Mouse (Mus musculus) liver, embryonic 16.5 days (tissue): ENCODE results near the gene Tmem63c. TPM values are rescaled to one million over a fixed set of nuclear protein-coding genes. Genes with fewer than 3 reads are reported as not detected.

Source experiments
- ATAC-seq: fragments of 200-750 bp; cut with Nextera tagmentation; 2 replicates; pipeline ENCODE4 v1.8.0; 2017; ENCODE audit warnings: low read depth, mild to moderate bottlenecking, moderate number of reproducible peaks, moderate library complexity
- H3K27ac ChIP-seq: fragments of 300-500 bp; sonication (generic); 2 replicates; pipeline ENCODE4 v1.5.1; 2014; ENCODE audit warnings: mild to moderate bottlenecking, low read length
- H3K27me3 ChIP-seq: fragments of 300-500 bp; sonication (generic); 2 replicates; pipeline ENCODE4 v1.6.1; 2014; ENCODE audit warnings: low read depth, low read length, mixed read lengths; ENCODE audit not compliant: control insufficient read depth, insufficient read depth
- H3K36me3 ChIP-seq: fragments of 300-500 bp; sonication (generic); 2 replicates; pipeline ENCODE4 v1.6.1; 2014; ENCODE audit warnings: mild to moderate bottlenecking; ENCODE audit not compliant: control insufficient read depth, insufficient read depth
- H3K4me1 ChIP-seq: fragments of 300-500 bp; sonication (generic); 2 replicates; pipeline ENCODE4 v1.6.1; 2014; ENCODE audit warnings: low read depth, low read length, mixed read lengths; ENCODE audit not compliant: control insufficient read depth
- H3K4me2 ChIP-seq: fragments of 300-500 bp; sonication (generic); 2 replicates; pipeline ENCODE4 v1.6.1; 2014; ENCODE audit warnings: low read depth, low read length, mixed read lengths
- H3K4me3 ChIP-seq: fragments of 300-500 bp; sonication (generic); 2 replicates; pipeline ENCODE4 v1.5.1; 2014; ENCODE audit warnings: low read depth, mild to moderate bottlenecking, low read length
- H3K9ac ChIP-seq: fragments of 300-500 bp; sonication (generic); 2 replicates; pipeline ENCODE4 v1.6.1; 2014; ENCODE audit warnings: low read depth, low read length
- H3K9me3 ChIP-seq: fragments of 300-500 bp; sonication (generic); replicated peaks from 2 replicates; pipeline ENCODE4 v1.6.1; 2016; ENCODE audit warnings: low read length; ENCODE audit not compliant: control insufficient read depth
- WGBS: fragments of 180-500 bp; shearing (Covaris S2); extraction: QIAGEN DNeasy Blood & Tissue Kit; methylation state at CpG from one replicate; pipeline ENCODE4 v1.1.7; 2014; ENCODE audit not compliant: insufficient replicate concordance; 5-methylcytosine and 5-hydroxymethylcytosine counted together
- polyA plus RNA-seq: library from polyadenylated mRNA; unstranded; fragments of >200 nt; fragmentation: Nextera tagmentation; extraction: Ambion mirVana; gene quantifications from 2 replicates; pipeline ENCODE4 v1.2.1, GENCODE M21; 2015

The Tmem63c gene
- polyA plus RNA-seq, 1 experiment from 2014 or later, result not detected

GRCm38 (mm10) chr12:86995931-86996330 lies 25.2 kb upstream of the Tmem63c start:
- Histone ChIP-seq H3K36me3 (no peaks in the 10 kb centered on the region), H3K9me3 (no peaks in the 10 kb centered on the region), H3K27ac (no peak overlapping the region), H3K27me3 (peaks cover 6% of the 10 kb centered on the region), H3K4me3 (no peak overlapping the region), H3K4me2 (no peak overlapping the region), H3K9ac (no peak overlapping the region), H3K4me1 (no peaks in the 10 kb centered on the region)
- no peak for ATAC-seq
- 46% methylated on average over 6 of the region's 6 CpGs for WGBS

GRCm38 (mm10) chr12:86998699-86999098 lies 22.4 kb upstream of the Tmem63c start:
- H3K9ac ChIP-seq, result no peak overlapping the region
- no peak overlapping the region for H3K4me3 ChIP-seq
- no peaks in the 10 kb centered on the region for H3K4me1 ChIP-seq
- H3K27me3 ChIP-seq, result no peaks in the 10 kb centered on the region
- H3K4me2 ChIP-seq, result no peak overlapping the region
- no peak for ATAC-seq
- H3K36me3 ChIP-seq, result no peaks in the 10 kb centered on the region
- no peaks in the 10 kb centered on the region for H3K9me3 ChIP-seq
- H3K27ac ChIP-seq, result no peak overlapping the region
- 77% methylated on average over 4 of the region's 4 CpGs for WGBS

GRCm38 (mm10) chr12:86999283-86999820 lies 21.8 kb upstream of the Tmem63c start:
- Histone ChIP-seq H3K4me2 (no peak overlapping the region), H3K9ac (no peak overlapping the region), H3K4me3 (no peak overlapping the region), H3K27ac (no peak overlapping the region), H3K27me3 (no peaks in the 10 kb centered on the region), H3K4me1 (no peaks in the 10 kb centered on the region), H3K36me3 (no peaks in the 10 kb centered on the region), H3K9me3 (no peaks in the 10 kb centered on the region)
- 63% methylated on average over 10 of the region's 10 CpGs for WGBS
- ATAC-seq, result no peak

GRCm38 (mm10) chr12:87000151-87000839 lies 20.8 kb upstream of the Tmem63c start:
- H3K9ac ChIP-seq, result no peak overlapping the region
- no peaks in the 10 kb centered on the region for H3K9me3 ChIP-seq
- no peaks in the 10 kb centered on the region for H3K36me3 ChIP-seq
- ATAC-seq, result no peak
- no peaks in the 10 kb centered on the region for H3K27me3 ChIP-seq
- WGBS, result 45% methylated on average over 5 of the region's 5 CpGs
- no peak overlapping the region for H3K4me3 ChIP-seq
- no peak overlapping the region for H3K27ac ChIP-seq
- H3K4me1 ChIP-seq, result no peaks in the 10 kb centered on the region
- no peak overlapping the region for H3K4me2 ChIP-seq

GRCm38 (mm10) chr12:87000840-87001176 lies 20.3 kb upstream of the Tmem63c start:
- H3K36me3 ChIP-seq, result no peaks in the 10 kb centered on the region
- no peak for ATAC-seq
- H3K4me1 ChIP-seq, result no peaks in the 10 kb centered on the region
- no peak overlapping the region for H3K4me3 ChIP-seq
- H3K9ac ChIP-seq, result no peak overlapping the region
- no peaks in the 10 kb centered on the region for H3K9me3 ChIP-seq
- H3K27ac ChIP-seq, result no peak overlapping the region
- H3K4me2 ChIP-seq, result no peak overlapping the region
- no peaks in the 10 kb centered on the region for H3K27me3 ChIP-seq
- WGBS, result 34% methylated on average over 6 of the region's 6 CpGs

GRCm38 (mm10) chr12:87002209-87002608 lies 18.9 kb upstream of the Tmem63c start:
- no peaks in the 10 kb centered on the region for H3K36me3 ChIP-seq
- ATAC-seq, result no peak
- H3K27me3 ChIP-seq, result no peaks in the 10 kb centered on the region
- H3K9ac ChIP-seq, result no peak overlapping the region
- no peak overlapping the region for H3K4me3 ChIP-seq
- no peaks in the 10 kb centered on the region for H3K9me3 ChIP-seq
- H3K4me2 ChIP-seq, result no peak overlapping the region
- no peaks in the 10 kb centered on the region for H3K4me1 ChIP-seq
- no peak overlapping the region for H3K27ac ChIP-seq
- 38% methylated on average over 7 of the region's 7 CpGs for WGBS

- H3K27ac ChIP-seq, result no peak overlapping the region
- H3K4me2 ChIP-seq, result no peak overlapping the region
- ATAC-seq, result no peak
- no peaks in the 10 kb centered on the region for H3K9me3 ChIP-seq
- H3K9ac ChIP-seq, result no peak overlapping the region
- no peaks in the 10 kb centered on the region for H3K4me1 ChIP-seq
- 71% methylated on average over 7 of the region's 7 CpGs for WGBS
- H3K4me3 ChIP-seq, result no peak overlapping the region
- H3K36me3 ChIP-seq, result no peaks in the 10 kb centered on the region
- H3K27me3 ChIP-seq, result no peaks in the 10 kb centered on the region
These were observed 18.3 kb upstream of the Tmem63c start for GRCm38 (mm10) chr12:87002815-87003214.

GRCm38 (mm10) chr12:87003606-87004005 lies 17.5 kb upstream of the Tmem63c start:
- WGBS, result 37% methylated on average over 3 of the region's 3 CpGs
- no peaks in the 10 kb centered on the region for H3K36me3 ChIP-seq
- H3K27me3 ChIP-seq, result no peaks in the 10 kb centered on the region
- no peak overlapping the region for H3K27ac ChIP-seq
- no peak for ATAC-seq
- no peak overlapping the region for H3K9ac ChIP-seq
- H3K4me1 ChIP-seq, result no peaks in the 10 kb centered on the region
- H3K9me3 ChIP-seq, result no peaks in the 10 kb centered on the region
- no peak overlapping the region for H3K4me3 ChIP-seq
- no peak overlapping the region for H3K4me2 ChIP-seq

- Histone ChIP-seq H3K9ac (no peak overlapping the region), H3K4me1 (no peaks in the 10 kb centered on the region), H3K27me3 (no peaks in the 10 kb centered on the region), H3K36me3 (no peaks in the 10 kb centered on the region), H3K4me3 (no peak overlapping the region), H3K9me3 (no peaks in the 10 kb centered on the region), H3K27ac (no peak overlapping the region), H3K4me2 (no peak overlapping the region)
- WGBS, result 62% methylated on average over 4 of the region's 4 CpGs
- no peak for ATAC-seq
These were observed 16.5 kb upstream of the Tmem63c start for GRCm38 (mm10) chr12:87004596-87004995.
